Mouse (Mus musculus) hindbrain, embryonic 15.5 days (tissue): ENCODE measurements around the gene Plxna1. TPM values are rescaled to one million over a fixed set of nuclear protein-coding genes. Genes with fewer than 3 reads are reported as not detected.

Experiments used
- ATAC-seq: fragments of 200-750 bp; cut with Nextera tagmentation; 2 replicates; pipeline ENCODE4 v1.8.0; 2017; ENCODE audit warnings: low read depth, moderate number of reproducible peaks, moderate TSS enrichment; ENCODE audit not compliant: low FRiP score
- H3K27ac ChIP-seq: fragments of 300-500 bp; sonication (generic); replicated peaks from 2 replicates; pipeline ENCODE4 v1.5.1; 2015; ENCODE audit warnings: mild to moderate bottlenecking, inconsistent platforms
- H3K27me3 ChIP-seq: fragments of 300-500 bp; sonication (generic); 2 replicates; pipeline ENCODE4 v1.6.1; 2015; ENCODE audit warnings: control low read depth, inconsistent platforms
- H3K36me3 ChIP-seq: fragments of 300-500 bp; sonication (generic); 2 replicates; pipeline ENCODE4 v1.6.1; 2015; ENCODE audit warnings: control low read depth, inconsistent platforms
- H3K4me1 ChIP-seq: fragments of 300-500 bp; sonication (generic); replicated peaks from 2 replicates; pipeline ENCODE4 v1.6.1; 2015; ENCODE audit warnings: control low read depth, inconsistent platforms
- H3K4me2 ChIP-seq: fragments of 300-500 bp; sonication (generic); 2 replicates; pipeline ENCODE4 v1.6.1; 2015; ENCODE audit warnings: moderate library complexity, mild to moderate bottlenecking, inconsistent platforms
- H3K4me3 ChIP-seq: fragments of 300-500 bp; sonication (generic); 2 replicates; pipeline ENCODE4 v1.5.1; 2015; ENCODE audit warnings: mild to moderate bottlenecking, inconsistent platforms
- H3K9ac ChIP-seq: fragments of 300-500 bp; sonication (generic); 2 replicates; pipeline ENCODE4 v1.6.1; 2015; ENCODE audit warnings: inconsistent platforms
- H3K9me3 ChIP-seq: fragments of 300-500 bp; sonication (generic); 2 replicates; pipeline ENCODE4 v1.6.1; 2016; ENCODE audit warnings: control low read depth, inconsistent platforms
- WGBS: fragments of 180-500 bp; shearing (Covaris S2); methylation state at CpG from one replicate; pipeline ENCODE4 v1.1.7; 2015; 5-methylcytosine and 5-hydroxymethylcytosine counted together
- polyA plus RNA-seq: library from polyadenylated mRNA; unstranded; fragments of >200 nt; fragmentation: Nextera tagmentation; extraction: Ambion mirVana; gene quantifications from 2 replicates; pipeline ENCODE4 v1.2.1, GENCODE M21; 2015

Gene Plxna1
- 47.4 and 57.2 TPM in 2 replicates for polyA plus RNA-seq

DNA sequence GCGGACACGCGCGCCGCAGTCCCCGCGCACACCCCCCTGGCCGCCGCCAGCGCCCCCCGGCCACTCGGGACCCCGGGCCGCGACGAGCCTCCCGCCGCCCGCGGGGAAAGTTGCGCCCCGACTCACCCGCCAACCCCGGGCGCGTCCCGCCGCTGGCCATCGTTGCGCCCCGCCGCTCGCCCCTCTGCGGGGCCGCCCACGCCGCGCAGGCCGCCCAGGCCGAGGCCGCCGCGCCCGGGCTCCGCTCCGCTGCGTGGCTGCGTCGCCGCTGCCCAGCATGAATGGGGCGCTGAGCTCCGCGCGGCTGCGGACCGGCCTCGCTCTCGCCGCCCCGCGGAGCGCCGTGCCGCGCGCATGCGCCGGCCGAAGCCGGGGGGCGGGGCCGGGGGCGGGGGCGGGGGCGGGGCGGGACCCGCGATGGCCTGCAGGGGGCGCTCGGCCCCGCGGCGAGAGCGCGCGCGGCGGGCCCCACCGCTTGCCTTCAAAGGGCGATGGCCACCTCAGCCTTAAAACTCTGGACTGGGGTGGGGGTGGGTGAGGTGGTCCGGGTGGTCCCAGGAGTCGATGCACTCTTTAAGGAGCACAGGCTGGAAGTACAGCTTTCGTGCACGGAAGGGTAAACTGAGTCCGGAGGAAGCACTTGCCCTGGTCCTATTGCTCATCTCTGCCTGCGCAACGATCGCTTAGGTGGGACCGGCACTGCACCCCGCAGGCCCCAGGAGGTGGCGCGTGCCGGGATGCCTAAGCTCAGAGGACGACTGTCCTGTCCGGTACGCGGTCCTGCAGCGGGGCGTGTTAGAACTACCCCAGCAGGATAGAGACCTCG, at the start of gene Plxna1:
TSS of gene Plxna1 (minus strand) at position 340 of the 826 bp plus-strand sequence.
- no peaks in the 10 kb centered on the region for H3K36me3 ChIP-seq
- peak within 1 kb of the TSS; percentile 94 for H3K4me2 ChIP-seq
- H3K27ac ChIP-seq = peak within 1 kb of the TSS; percentile 79
- H3K4me3 ChIP-seq = peak within 1 kb of the TSS; percentile 86
- peaks cover 47% of the 10 kb centered on the region for H3K4me1 ChIP-seq
- H3K9me3 ChIP-seq = no peaks in the 10 kb centered on the region
- H3K27me3 ChIP-seq = no peaks in the 10 kb centered on the region
- peak within 1 kb of the TSS; percentile 94 for H3K9ac ChIP-seq
- WGBS = under 1% methylated on average over 83 of the region's 110 CpGs
- ATAC-seq = peak; percentile 78

GRCm38 (mm10) chr6:89409041-89409440, 46.6 kb upstream of the Plxna1 start:
- H3K4me1 ChIP-seq = peaks cover 9% of the 10 kb centered on the region; the same call in 1 of the 2 replicates
- no peaks in the 10 kb centered on the region for H3K9me3 ChIP-seq
- no peaks in the 10 kb centered on the region for H3K27me3 ChIP-seq
- WGBS = 81% methylated on average over 1 of the region's 1 CpGs
- no peaks in the 10 kb centered on the region for H3K36me3 ChIP-seq
- H3K4me2 ChIP-seq = no peak overlapping the region
- no peak overlapping the region for H3K4me3 ChIP-seq
- H3K27ac ChIP-seq = no peak overlapping the region
- ATAC-seq = no peak
- no peak overlapping the region for H3K9ac ChIP-seq

- ATAC-seq = no peak
- H3K27me3 ChIP-seq = no peaks in the 10 kb centered on the region
- peaks cover 9% of the 10 kb centered on the region; the same call in 1 of the 2 replicates for H3K4me1 ChIP-seq
- H3K4me3 ChIP-seq = no peak overlapping the region
- H3K4me2 ChIP-seq = no peak overlapping the region
- no peak overlapping the region for H3K9ac ChIP-seq
- 86% methylated on average over 5 of the region's 5 CpGs for WGBS
- no peak overlapping the region for H3K27ac ChIP-seq
- H3K9me3 ChIP-seq = no peaks in the 10 kb centered on the region
- H3K36me3 ChIP-seq = no peaks in the 10 kb centered on the region
Measured at GRCm38 (mm10) chr6:89408259-89408658, 45.8 kb upstream of the Plxna1 start.

DNA sequence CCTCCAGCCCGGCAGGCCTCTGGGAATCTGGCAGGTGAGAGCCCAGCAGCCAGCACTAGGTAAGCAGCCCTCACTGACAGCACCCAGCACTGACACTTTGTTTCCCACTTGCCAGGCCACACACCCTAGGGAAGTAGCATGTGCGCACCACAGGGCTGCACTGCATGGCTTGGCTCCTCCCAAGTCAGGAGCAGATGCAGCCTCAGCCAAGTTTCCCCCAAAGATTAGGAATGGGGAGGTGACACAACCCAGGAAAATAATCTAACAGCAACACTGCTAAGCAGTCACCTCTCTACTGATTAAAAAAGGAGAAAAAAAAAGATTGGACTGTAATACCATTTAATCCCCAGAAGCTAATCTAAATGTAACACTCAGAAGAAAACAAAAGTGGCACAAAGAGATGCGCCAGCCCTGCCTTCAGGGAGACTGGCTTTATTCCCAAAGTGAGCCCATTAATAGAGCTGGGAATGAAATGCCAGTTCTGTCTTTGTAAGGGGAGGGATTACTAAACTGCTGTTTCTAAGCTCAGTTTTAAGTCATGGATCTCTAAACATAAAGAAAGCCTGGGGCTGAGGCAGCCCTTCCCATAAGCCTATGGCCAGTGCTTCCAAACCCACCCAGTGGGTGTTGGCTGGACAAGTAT, 44.9 kb upstream of the Plxna1 start:
- no peak for ATAC-seq

GRCm38 (mm10) chr6:89404964-89405363, 42.5 kb upstream of the Plxna1 start:
- Histone ChIP-seq H3K4me3 (no peak overlapping the region), H3K9me3 (no peaks in the 10 kb centered on the region), H3K27me3 (no peaks in the 10 kb centered on the region), H3K4me1 (peaks cover 9% of the 10 kb centered on the region; the same call in 1 of the 2 replicates), H3K4me2 (no peak overlapping the region), H3K9ac (no peak overlapping the region), H3K27ac (no peak overlapping the region), H3K36me3 (no peaks in the 10 kb centered on the region)
- WGBS = 90% methylated on average over 2 of the region's 2 CpGs
- ATAC-seq = no peak

More for the DNA sequence above, 44.9 kb upstream of the Plxna1 start:
- H3K27ac ChIP-seq = no peak overlapping the region
- no peaks in the 10 kb centered on the region for H3K27me3 ChIP-seq
- no peak overlapping the region for H3K4me2 ChIP-seq
- no peak overlapping the region for H3K4me3 ChIP-seq
- H3K9ac ChIP-seq = no peak overlapping the region
- no peaks in the 10 kb centered on the region for H3K36me3 ChIP-seq
- peaks cover 9% of the 10 kb centered on the region; the same call in 1 of the 2 replicates for H3K4me1 ChIP-seq
- 59% methylated on average over 3 of the region's 3 CpGs for WGBS
- H3K9me3 ChIP-seq = no peaks in the 10 kb centered on the region

DNA sequence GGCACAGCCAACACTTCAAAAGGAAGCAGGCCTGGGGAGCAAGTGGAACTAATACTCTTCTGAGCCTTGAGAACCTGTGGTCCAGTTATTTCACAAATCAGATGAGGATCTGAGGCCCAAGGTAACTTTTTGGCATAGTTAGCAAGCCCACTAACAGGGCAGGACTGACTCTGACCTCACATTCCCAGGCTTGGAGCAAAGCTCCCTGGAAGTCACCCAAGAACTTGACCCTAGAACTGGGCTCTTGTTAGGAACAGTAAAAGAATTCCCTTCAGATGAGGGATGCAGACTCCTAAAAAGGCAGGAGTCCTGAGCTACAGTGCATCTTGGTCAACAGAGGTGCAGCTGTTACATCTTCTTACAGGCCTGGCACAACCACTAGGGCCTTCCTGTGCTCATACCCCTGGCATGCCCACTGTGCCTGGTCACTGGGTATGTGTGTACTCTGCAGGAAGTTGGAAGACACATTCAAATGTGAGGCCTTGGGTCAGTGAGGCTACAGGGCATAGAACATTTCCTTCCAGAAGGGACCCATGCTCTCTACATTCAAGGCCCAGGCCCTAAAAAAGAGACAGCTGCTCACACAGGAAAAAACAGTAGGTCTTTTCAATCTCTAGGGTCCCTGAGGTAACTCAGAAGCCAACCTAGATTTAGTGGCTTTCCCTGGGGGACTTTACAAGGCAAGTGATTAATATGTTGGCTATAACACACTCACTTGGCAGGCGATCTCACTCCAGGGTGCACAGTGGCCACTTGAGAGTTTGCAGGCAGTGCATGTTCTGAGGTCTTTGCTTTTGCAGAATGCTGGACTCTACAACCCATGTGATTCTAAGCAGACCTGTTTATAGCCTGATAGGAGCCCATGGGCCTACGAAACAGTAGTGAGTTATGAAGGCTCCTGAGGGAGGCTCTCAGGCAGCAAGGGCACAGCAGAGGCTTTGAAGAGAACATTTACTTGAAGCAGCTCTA, 41.1 kb upstream of the Plxna1 start:
- no peak overlapping the region for H3K4me3 ChIP-seq
- H3K4me2 ChIP-seq = no peak overlapping the region
- H3K27me3 ChIP-seq = no peaks in the 10 kb centered on the region
- no peak overlapping the region for H3K27ac ChIP-seq
- no peak for ATAC-seq
- H3K9ac ChIP-seq = no peak overlapping the region
- H3K36me3 ChIP-seq = no peaks in the 10 kb centered on the region
- H3K9me3 ChIP-seq = no peaks in the 10 kb centered on the region
- 62% methylated on average over 2 of the region's 2 CpGs for WGBS
- peaks cover 9% of the 10 kb centered on the region; the same call in 1 of the 2 replicates for H3K4me1 ChIP-seq

DNA sequence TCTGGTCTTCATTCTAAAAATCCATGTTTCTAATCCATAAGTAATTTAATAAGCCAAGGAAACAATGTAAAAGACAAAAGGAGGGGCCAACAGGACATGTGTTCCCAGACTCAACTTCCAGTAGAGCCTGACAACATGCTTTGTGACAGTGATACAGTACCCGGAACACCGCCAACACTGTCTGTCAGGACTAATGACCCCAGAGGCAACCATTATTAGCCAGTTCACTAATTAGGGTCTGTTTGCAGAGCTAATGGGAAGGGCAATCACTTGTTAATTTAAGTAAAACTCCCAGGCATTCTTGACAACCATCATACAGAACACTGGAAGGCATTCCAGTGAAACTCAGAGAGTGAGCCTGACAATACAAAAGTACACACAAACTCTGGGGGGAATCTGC, 40.0 kb upstream of the Plxna1 start:
- no peak overlapping the region for H3K9ac ChIP-seq
- H3K36me3 ChIP-seq = no peaks in the 10 kb centered on the region
- H3K27ac ChIP-seq = no peak overlapping the region
- no peaks in the 10 kb centered on the region for H3K27me3 ChIP-seq
- no peak overlapping the region for H3K4me2 ChIP-seq
- no peak for ATAC-seq
- WGBS = 66% methylated on average over 2 of the region's 2 CpGs
- peaks cover 4% of the 10 kb centered on the region; the same call in 1 of the 2 replicates for H3K4me1 ChIP-seq
- no peak overlapping the region for H3K4me3 ChIP-seq
- no peaks in the 10 kb centered on the region for H3K9me3 ChIP-seq

- no peaks in the 10 kb centered on the region for H3K27me3 ChIP-seq
- no peak overlapping the region for H3K27ac ChIP-seq
- no peak for ATAC-seq
- WGBS = 74% methylated on average over 1 of the region's 1 CpGs
- no peaks in the 10 kb centered on the region for H3K36me3 ChIP-seq
- no peaks in the 10 kb centered on the region for H3K4me1 ChIP-seq
- no peak overlapping the region for H3K9ac ChIP-seq
- no peak overlapping the region for H3K4me2 ChIP-seq
- no peaks in the 10 kb centered on the region for H3K9me3 ChIP-seq
- no peak overlapping the region for H3K4me3 ChIP-seq
Measured at GRCm38 (mm10) chr6:89399564-89399963, 37.1 kb upstream of the Plxna1 start.

DNA sequence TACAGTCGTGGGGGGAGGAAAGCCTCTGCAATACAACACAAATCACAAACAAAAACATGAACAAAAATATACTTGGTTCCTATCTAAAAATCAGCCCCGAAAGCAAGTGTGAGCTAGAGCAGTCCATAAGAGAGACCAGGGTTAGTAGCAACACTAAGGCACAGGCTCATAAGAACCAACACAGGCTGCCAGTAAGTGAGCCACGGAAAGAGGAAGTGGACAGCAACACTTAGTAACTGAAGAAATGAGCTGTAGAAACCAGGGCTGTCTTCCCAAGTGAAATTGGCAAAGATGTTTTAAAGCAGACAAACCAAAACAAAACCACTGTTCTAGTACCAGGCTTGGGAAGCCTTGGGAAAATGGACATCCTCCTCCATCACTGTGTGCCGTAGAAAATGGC, 35.5 kb upstream of the Plxna1 start:
- Histone ChIP-seq H3K9me3 (no peaks in the 10 kb centered on the region), H3K27me3 (no peaks in the 10 kb centered on the region), H3K27ac (no peak overlapping the region), H3K4me1 (no peaks in the 10 kb centered on the region), H3K9ac (no peak overlapping the region), H3K4me2 (no peak overlapping the region), H3K36me3 (no peaks in the 10 kb centered on the region), H3K4me3 (no peak overlapping the region)
- ATAC-seq = no peak
- WGBS = 81% methylated on average over 4 of the region's 4 CpGs

- WGBS = 92% methylated on average over 2 of the region's 2 CpGs
- no peak overlapping the region for H3K4me3 ChIP-seq
- no peak overlapping the region for H3K9ac ChIP-seq
- H3K27ac ChIP-seq = no peak overlapping the region
- no peaks in the 10 kb centered on the region for H3K9me3 ChIP-seq
- ATAC-seq = no peak
- no peaks in the 10 kb centered on the region for H3K36me3 ChIP-seq
- H3K4me1 ChIP-seq = peaks cover 6% of the 10 kb centered on the region; the same call in 1 of the 2 replicates
- H3K27me3 ChIP-seq = no peaks in the 10 kb centered on the region
- no peak overlapping the region for H3K4me2 ChIP-seq
Measured at GRCm38 (mm10) chr6:89393820-89394219, 31.4 kb upstream of the Plxna1 start.

GRCm38 (mm10) chr6:89392213-89392612, 29.8 kb upstream of the Plxna1 start:
- Histone ChIP-seq H3K4me3 (no peak overlapping the region), H3K9me3 (no peaks in the 10 kb centered on the region), H3K27ac (no peak overlapping the region), H3K4me2 (no peak overlapping the region), H3K36me3 (no peaks in the 10 kb centered on the region), H3K4me1 (peaks cover 6% of the 10 kb centered on the region; the same call in 1 of the 2 replicates), H3K27me3 (no peaks in the 10 kb centered on the region), H3K9ac (no peak overlapping the region)
- ATAC-seq = no peak
- 92% methylated on average over 2 of the region's 2 CpGs for WGBS
